Mouse (Mus musculus): Measurements from ENCODE around the gene Mical3. TPM values are rescaled to one million over a fixed set of nuclear protein-coding genes. Genes with fewer than 3 reads are reported as not detected.

Gene Mical3
- total RNA-seq, 1 experiment, result 30.0 TPM

DNA sequence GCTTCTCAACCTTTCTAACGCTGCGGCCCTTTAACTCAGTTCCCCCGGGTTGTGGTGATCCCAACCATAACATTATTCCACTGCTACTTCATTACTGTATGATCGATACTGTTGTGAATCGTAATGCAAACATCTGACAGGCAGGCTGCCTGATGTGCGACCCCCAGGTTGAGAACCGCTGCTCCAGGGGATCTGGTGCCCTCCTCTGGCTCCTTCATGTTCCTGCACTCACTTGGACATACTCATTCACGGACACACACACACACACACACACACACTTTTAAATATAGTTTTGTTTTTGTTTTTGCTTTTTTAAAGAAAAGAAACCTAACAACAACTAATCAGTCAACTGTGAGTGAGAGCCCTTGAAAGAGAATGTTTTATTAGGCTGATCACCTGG is 19.3 kb upstream of the Mical3 start:
- H3K36me3 ChIP-seq (ENCODE audit: control insufficient read depth, insufficient read depth, low read length, poor library complexity, severe bottlenecking), result no peaks in the 10 kb centered on the region; the same call in 1 of the 2 replicates
- DNase-seq (ENCODE audit: low read depth, low spot score), result no peak
- in situ Hi-C loops (cut with MboI; ENCODE audit: low sequenced_read_pairs in 2 of 2, unreplicated experiment in 2 of 2), result no loop called here

DNA sequence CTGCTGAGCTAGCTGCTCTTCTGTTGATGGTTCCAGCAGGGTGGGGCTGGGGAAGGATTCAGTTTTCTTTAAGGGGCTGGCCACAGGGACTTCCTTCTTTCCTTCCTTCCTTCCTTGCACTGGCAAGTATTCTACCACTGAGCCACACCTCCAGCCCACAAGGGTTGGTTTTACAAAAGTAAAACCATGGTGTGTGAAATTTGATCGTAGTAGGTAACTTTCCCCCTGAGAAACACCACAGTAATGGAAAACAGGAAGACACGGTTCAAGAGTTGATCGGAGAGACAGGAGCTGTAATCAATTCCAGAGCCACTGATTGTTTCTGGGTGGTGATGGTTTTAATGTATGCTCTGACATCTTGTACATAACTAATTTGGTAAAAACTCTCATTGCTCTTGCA is 18.6 kb upstream of the Mical3 start:
- no peak overlapping the region for H3K9ac ChIP-seq (ENCODE audit: insufficient read depth, low read depth, low read length, poor library complexity, severe bottlenecking)
- TF ChIP-seq ZC3H11A (IDR thresholded peaks at IDR 0.05; ENCODE audit: borderline replicate concordance, low read depth, low read length), result no peak
- TF ChIP-seq MAFK (IDR thresholded peaks at IDR 0.05; ENCODE audit: insufficient read depth, low read depth, low read length), result no peak
- TF ChIP-seq CHD2 (IDR thresholded peaks at IDR 0.05; ENCODE audit: low read depth, low read length), result no peak
- TF ChIP-seq HCFC1 (IDR thresholded peaks at IDR 0.05; ENCODE audit: borderline replicate concordance, insufficient read depth, low read length), result no peak
- peaks cover 0 to 4% of the 10 kb centered on the region in 2 experiments; a peak in 1 of 4 replicates for H3K4me1 ChIP-seq (ENCODE audit: control insufficient read depth in 2 of 2, insufficient read depth in 2 of 2, low read length in 2 of 2, poor library complexity in 1 of 2)
- DNase-seq (ENCODE audit: low read depth, low spot score), result no peak
- no peak overlapping the region for H3K27ac ChIP-seq (ENCODE audit: insufficient read depth, low read depth, low read length, poor library complexity, severe bottlenecking)
- in situ Hi-C loops (cut with MboI; ENCODE audit: low sequenced_read_pairs in 2 of 2, unreplicated experiment in 2 of 2), result no loop called here
- H3K9me3 ChIP-seq (ENCODE audit: control insufficient read depth, insufficient read depth, low read depth, low read length), result no peaks in the 10 kb centered on the region
- H3K4me3 ChIP-seq (ENCODE audit: insufficient read depth in 1 of 2, low read depth in 1 of 2, low read length in 2 of 2, poor library complexity in 1 of 2, severe bottlenecking in 1 of 2), result no peak overlapping the region
- H3K36me3 ChIP-seq (ENCODE audit: control insufficient read depth, insufficient read depth, low read length, poor library complexity, severe bottlenecking), result no peaks in the 10 kb centered on the region; the same call in 1 of the 2 replicates

More for the DNA sequence above, 19.3 kb upstream of the Mical3 start:
- Histone ChIP-seq H3K4me1 (ENCODE audit: control insufficient read depth in 2 of 2, insufficient read depth in 2 of 2, low read length in 2 of 2, poor library complexity in 1 of 2) (peaks cover 0 to 2% of the 10 kb centered on the region in 2 experiments; a peak in 1 of 4 replicates), H3K9me3 (ENCODE audit: control insufficient read depth, insufficient read depth, low read depth, low read length) (no peaks in the 10 kb centered on the region), H3K9ac (ENCODE audit: insufficient read depth, low read depth, low read length, poor library complexity, severe bottlenecking) (no peak overlapping the region), H3K27ac (ENCODE audit: insufficient read depth, low read depth, low read length, poor library complexity, severe bottlenecking) (no peak overlapping the region), H3K4me3 (ENCODE audit: insufficient read depth in 1 of 2, low read depth in 1 of 2, low read length in 2 of 2, poor library complexity in 1 of 2, severe bottlenecking in 1 of 2) (no peak overlapping the region)
- no peak for TF ChIP-seq ZNF384 (IDR thresholded peaks at IDR 0.05; ENCODE audit: low read depth, low read length)
- TF ChIP-seq HCFC1 (IDR thresholded peaks at IDR 0.05; ENCODE audit: borderline replicate concordance, insufficient read depth, low read length), result no peak
- no peak for TF ChIP-seq ZC3H11A (IDR thresholded peaks at IDR 0.05; ENCODE audit: borderline replicate concordance, low read depth, low read length)
- TF ChIP-seq CHD2 (IDR thresholded peaks at IDR 0.05; ENCODE audit: low read depth, low read length), result no peak
- TF ChIP-seq MAFK (IDR thresholded peaks at IDR 0.05; ENCODE audit: insufficient read depth, low read depth, low read length), result no peak

DNA sequence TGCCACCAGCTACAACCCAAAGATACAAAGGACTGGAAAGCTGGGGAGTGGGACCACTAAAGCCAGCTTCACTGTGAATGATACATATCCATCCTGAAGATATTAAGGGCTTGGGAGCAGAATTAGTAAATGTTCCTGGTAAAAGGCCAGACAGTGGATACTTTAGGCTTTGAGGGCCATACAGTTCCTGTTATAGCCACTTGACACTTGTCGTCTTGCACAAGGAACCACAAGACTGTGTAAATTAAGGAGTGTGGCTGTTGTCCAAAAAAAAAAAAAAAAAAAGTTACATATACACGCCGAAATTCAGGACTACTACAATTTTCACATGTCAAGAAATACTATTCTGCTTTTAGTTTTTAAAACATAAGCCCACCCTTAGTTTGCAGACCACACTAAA is 17.6 kb upstream of the Mical3 start:
- Histone ChIP-seq H3K4me1 (ENCODE audit: control insufficient read depth in 2 of 2, insufficient read depth in 2 of 2, low read length in 2 of 2, poor library complexity in 1 of 2) (peaks cover 0 to 4% of the 10 kb centered on the region in 2 experiments; a peak in 1 of 4 replicates), H3K36me3 (ENCODE audit: control insufficient read depth, insufficient read depth, low read length, poor library complexity, severe bottlenecking) (no peaks in the 10 kb centered on the region), H3K9me3 (ENCODE audit: control insufficient read depth, insufficient read depth, low read depth, low read length) (no peaks in the 10 kb centered on the region), H3K9ac (ENCODE audit: insufficient read depth, low read depth, low read length, poor library complexity, severe bottlenecking) (no peak overlapping the region), H3K4me3 (ENCODE audit: insufficient read depth in 1 of 2, low read depth in 1 of 2, low read length in 2 of 2, poor library complexity in 1 of 2, severe bottlenecking in 1 of 2) (no peak overlapping the region), H3K27ac (ENCODE audit: insufficient read depth, low read depth, low read length, poor library complexity, severe bottlenecking) (no peak overlapping the region)
- DNase-seq (ENCODE audit: low read depth, low spot score), result no peak
- in situ Hi-C loops (cut with MboI; ENCODE audit: low sequenced_read_pairs in 2 of 2, unreplicated experiment in 2 of 2), result no loop called here
- no peak for TF ChIP-seq ZC3H11A (IDR thresholded peaks at IDR 0.05; ENCODE audit: borderline replicate concordance, low read depth, low read length)
- no peak for TF ChIP-seq MAFK (IDR thresholded peaks at IDR 0.05; ENCODE audit: insufficient read depth, low read depth, low read length)
- TF ChIP-seq CHD2 (IDR thresholded peaks at IDR 0.05; ENCODE audit: low read depth, low read length), result no peak
- no peak for TF ChIP-seq HCFC1 (IDR thresholded peaks at IDR 0.05; ENCODE audit: borderline replicate concordance, insufficient read depth, low read length)
- TF ChIP-seq ZNF384 (IDR thresholded peaks at IDR 0.05; ENCODE audit: low read depth, low read length), result no peak

DNA sequence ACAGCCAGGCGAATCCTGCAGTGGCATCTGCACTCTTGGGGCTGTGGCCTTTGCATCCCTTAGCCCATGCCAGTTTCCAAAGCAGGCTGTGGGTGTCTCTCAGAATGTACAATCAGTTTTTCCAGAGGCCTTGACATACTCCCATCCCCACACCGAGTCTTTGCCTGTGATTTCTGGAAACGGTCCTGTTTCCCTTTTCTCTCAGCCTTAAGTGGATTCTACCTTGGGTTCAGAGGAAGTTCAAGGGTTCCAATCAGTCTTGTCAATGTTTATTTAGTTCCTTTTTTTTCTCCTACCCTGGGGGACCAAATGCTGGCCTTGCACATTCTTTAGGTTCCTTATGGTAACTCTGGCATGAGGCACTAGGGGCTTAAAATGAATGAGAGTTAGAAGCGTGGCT is 16.0 kb upstream of the Mical3 start:
- TF ChIP-seq ZNF384 (IDR thresholded peaks at IDR 0.05; ENCODE audit: low read depth, low read length) (no peak), CHD2 (IDR thresholded peaks at IDR 0.05; ENCODE audit: low read depth, low read length) (no peak), HCFC1 (IDR thresholded peaks at IDR 0.05; ENCODE audit: borderline replicate concordance, insufficient read depth, low read length) (no peak), MAFK (IDR thresholded peaks at IDR 0.05; ENCODE audit: insufficient read depth, low read depth, low read length) (no peak), ZC3H11A (IDR thresholded peaks at IDR 0.05; ENCODE audit: borderline replicate concordance, low read depth, low read length) (no peak)
- Histone ChIP-seq H3K9me3 (ENCODE audit: control insufficient read depth, insufficient read depth, low read depth, low read length) (no peaks in the 10 kb centered on the region), H3K36me3 (ENCODE audit: control insufficient read depth, insufficient read depth, low read length, poor library complexity, severe bottlenecking) (no peaks in the 10 kb centered on the region), H3K9ac (ENCODE audit: insufficient read depth, low read depth, low read length, poor library complexity, severe bottlenecking) (no peak overlapping the region), H3K4me3 (ENCODE audit: insufficient read depth in 1 of 2, low read depth in 1 of 2, low read length in 2 of 2, poor library complexity in 1 of 2, severe bottlenecking in 1 of 2) (no peak overlapping the region), H3K27ac (ENCODE audit: insufficient read depth, low read depth, low read length, poor library complexity, severe bottlenecking) (no peak overlapping the region), H3K4me1 (ENCODE audit: control insufficient read depth in 2 of 2, insufficient read depth in 2 of 2, low read length in 2 of 2, poor library complexity in 1 of 2) (peaks cover 0 to 4% of the 10 kb centered on the region in 2 experiments; a peak in 1 of 4 replicates)
- no peak for DNase-seq (ENCODE audit: low read depth, low spot score)
- in situ Hi-C loops (cut with MboI; ENCODE audit: low sequenced_read_pairs in 2 of 2, unreplicated experiment in 2 of 2), result no loop called here

DNA sequence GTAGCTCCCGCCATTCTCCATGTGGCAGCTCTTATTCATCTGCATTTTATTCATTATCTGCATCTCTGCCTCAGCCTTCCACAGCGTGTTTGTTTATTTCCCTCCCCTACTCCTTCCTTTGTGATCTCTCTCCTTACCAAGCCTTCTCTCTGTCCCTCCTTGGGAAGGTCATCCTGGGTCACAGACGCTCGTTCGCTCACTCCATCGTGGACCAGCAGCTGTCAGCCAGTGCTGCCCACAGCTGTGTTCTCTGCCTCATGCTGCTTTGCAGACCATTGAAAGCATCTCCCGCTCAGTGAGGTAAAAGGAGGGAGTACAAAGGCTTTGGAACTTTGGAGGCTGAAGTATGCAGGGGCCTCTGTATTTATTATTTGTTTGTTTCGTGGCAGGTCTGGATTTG is 15.1 kb upstream of the Mical3 start:
- Histone ChIP-seq H3K4me3 (ENCODE audit: insufficient read depth in 1 of 2, low read depth in 1 of 2, low read length in 2 of 2, poor library complexity in 1 of 2, severe bottlenecking in 1 of 2) (no peak overlapping the region), H3K36me3 (ENCODE audit: control insufficient read depth, insufficient read depth, low read length, poor library complexity, severe bottlenecking) (no peaks in the 10 kb centered on the region), H3K9me3 (ENCODE audit: control insufficient read depth, insufficient read depth, low read depth, low read length) (no peaks in the 10 kb centered on the region), H3K27ac (ENCODE audit: insufficient read depth, low read depth, low read length, poor library complexity, severe bottlenecking) (no peak overlapping the region), H3K9ac (ENCODE audit: insufficient read depth, low read depth, low read length, poor library complexity, severe bottlenecking) (no peak overlapping the region), H3K4me1 (ENCODE audit: control insufficient read depth in 2 of 2, insufficient read depth in 2 of 2, low read length in 2 of 2, poor library complexity in 1 of 2) (peaks cover 0 to 10% of the 10 kb centered on the region in 2 experiments; a peak in 1 of 4 replicates)
- DNase-seq (ENCODE audit: low read depth, low spot score), result no peak
- TF ChIP-seq MAFK (IDR thresholded peaks at IDR 0.05; ENCODE audit: insufficient read depth, low read depth, low read length) (no peak), ZC3H11A (IDR thresholded peaks at IDR 0.05; ENCODE audit: borderline replicate concordance, low read depth, low read length) (no peak), HCFC1 (IDR thresholded peaks at IDR 0.05; ENCODE audit: borderline replicate concordance, insufficient read depth, low read length) (no peak), ZNF384 (IDR thresholded peaks at IDR 0.05; ENCODE audit: low read depth, low read length) (no peak), CHD2 (IDR thresholded peaks at IDR 0.05; ENCODE audit: low read depth, low read length) (no peak)
- in situ Hi-C loops (cut with MboI; ENCODE audit: low sequenced_read_pairs in 2 of 2, unreplicated experiment in 2 of 2), result no loop called here

Data from ES-E14 (cell line).